Mouse (Mus musculus) layer of hippocampus, postnatal 10 days (tissue): Measurements from ENCODE around the gene Gzmn. TPM values are rescaled to one million over a fixed set of nuclear protein-coding genes. Genes with fewer than 3 reads are reported as not detected.
"Not testable (repeated sequence)": the region's sequence is repeated elsewhere in the genome, so short reads cannot be mapped to it uniquely, and the experiment has no call there.

ENCODE experiments used
- DNase-seq, 2 experiments: peaks; one replicate each; pipeline ENCODE4 v3.0.0; 2021; ENCODE audit warnings: low spot score in 2 of 2
- long read RNA-seq: library from polyadenylated mRNA; stranded (forward); transcript quantifications from one replicate; pipeline ENCODE4 v2.0.0, GENCODE M21; 2023
- total RNA-seq, 2 experiments: library from RNA; stranded (reverse); gene quantifications; 2 replicates each; pipeline ENCODE4 v1.2.3; 2021

Gene Gzmn
- not detected for total RNA-seq
- long read RNA-seq: 0 reads

DNA sequence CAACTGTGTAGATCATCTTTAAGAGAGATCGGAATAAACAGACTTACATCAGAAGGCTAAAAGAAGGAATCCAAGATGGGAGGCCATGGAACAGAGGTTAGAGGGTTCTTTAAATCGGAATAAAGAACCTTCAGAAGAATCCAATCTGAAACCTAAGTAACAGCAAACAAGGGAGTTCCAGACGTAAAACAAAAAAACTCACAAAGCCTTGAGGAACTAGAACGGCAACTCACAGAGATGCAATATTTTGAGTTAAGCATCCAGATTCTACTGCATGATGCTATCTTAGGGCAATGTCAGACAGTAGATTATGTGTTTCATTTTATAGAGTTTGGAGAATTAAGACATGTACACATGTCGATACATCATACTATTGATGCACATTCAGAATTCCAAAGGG, at the start of gene Gzmn:
TSS of gene Gzmn (minus strand) at position 101 of the 400 bp plus-strand sequence.
- DNase-seq: no peak

DNA sequence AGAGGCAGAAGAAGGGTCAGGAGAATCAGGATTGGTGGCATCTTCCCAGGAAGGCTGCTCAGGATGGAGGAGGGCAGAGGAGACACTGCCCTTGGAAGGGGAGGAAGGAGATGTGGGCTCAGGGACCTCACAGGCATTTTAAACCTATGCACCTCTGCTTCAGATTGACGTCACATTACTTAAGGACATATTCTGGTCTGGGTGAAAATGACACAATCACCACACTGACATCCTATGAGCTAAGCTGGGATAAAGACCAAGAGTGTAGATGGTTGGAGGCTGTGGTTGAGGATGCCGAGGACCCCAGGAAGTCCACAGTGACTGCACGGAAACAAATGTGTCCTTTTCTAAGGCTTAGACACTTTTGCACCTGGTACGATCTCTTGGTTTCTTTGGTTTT, 36.9 kb upstream of the Gzmn start, which contains the start of gene Gzmf:
TSS of gene Gzmf (minus strand) at position 101 of the 400 bp plus-strand sequence.
- DNase-seq: no peak

DNA sequence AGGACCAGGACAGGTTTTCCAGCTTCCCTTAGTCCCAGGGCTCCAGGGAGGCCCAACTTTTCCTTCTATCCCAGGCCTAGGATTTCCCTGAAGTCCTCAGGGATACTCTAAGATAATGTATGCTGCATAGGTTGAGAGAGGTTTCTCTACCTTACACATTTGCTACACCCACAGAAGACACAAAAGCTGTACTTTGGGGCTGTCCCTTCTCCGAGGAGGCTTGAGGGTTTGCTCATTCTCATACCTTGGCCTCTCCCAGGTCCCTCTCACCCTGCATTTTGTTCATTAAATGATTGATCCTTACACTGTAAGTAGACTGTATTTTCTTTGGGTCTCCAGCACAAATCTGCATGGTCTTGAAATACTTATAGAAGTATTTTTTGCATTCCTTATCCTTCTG, 31.2 kb upstream of the Gzmn start:
- DNase-seq: no peak

DNA sequence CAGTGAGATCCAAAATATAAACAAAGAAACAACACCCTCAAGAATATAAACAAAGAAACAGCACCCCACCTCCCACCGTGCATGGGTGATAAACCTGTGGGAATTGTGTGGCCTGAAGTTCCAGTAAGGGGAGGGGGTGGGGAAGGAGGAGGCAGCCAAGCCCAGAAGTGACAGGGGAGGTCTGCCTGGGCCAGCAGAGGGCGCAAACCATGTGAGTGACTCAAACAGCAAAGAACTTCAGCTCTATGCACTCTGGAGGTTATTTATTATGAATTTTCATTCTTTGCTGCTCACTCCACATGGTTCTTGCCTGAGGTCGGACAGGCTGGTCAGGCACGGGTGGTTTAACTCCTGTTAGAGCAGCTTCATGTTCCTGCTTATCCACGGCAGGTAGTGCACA, 30.6 kb upstream of the Gzmn start:
- DNase-seq: peak; percentile 31 to 32

DNA sequence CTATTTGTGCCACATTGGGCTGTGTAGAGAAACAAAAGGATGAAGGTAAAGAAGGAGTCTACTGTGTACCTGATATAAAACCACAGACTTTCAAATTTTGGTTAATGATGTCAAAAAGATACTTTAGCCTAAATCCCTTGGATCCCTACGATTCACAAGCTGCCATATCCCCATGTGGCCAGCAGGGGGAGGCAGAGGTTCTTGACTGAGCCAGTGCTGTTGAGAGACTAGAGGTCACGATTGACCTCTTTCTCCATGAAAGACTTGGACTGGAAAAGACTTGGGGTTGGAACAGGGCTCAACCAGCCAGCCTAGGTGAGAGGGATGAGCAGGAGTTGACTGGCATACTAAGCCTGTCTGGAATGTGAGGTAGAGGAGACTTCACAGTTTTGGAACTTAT, 29.6 kb upstream of the Gzmn start:
- DNase-seq: peak; percentile 75 to 79

DNA sequence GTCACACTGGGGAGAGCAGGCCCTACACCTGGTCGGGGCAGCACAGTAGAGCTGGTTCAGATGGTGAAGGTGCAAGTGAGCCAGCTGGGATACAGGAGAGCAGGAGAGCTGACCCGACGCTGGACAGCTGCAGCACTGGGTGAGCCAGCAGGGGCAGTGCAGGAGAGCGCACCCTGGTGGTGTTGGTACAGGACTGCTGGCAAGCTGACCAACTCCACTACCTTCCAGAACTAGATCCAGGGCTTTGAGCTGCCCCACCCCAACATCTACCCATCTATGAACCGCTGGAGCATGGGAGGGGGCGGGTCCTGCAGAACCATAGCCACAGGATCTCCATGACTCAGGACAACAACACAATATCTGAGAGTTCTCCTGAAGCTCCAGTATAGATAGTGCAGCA, 12.5 kb upstream of the Gzmn start:
- DNase-seq: no peak

DNA sequence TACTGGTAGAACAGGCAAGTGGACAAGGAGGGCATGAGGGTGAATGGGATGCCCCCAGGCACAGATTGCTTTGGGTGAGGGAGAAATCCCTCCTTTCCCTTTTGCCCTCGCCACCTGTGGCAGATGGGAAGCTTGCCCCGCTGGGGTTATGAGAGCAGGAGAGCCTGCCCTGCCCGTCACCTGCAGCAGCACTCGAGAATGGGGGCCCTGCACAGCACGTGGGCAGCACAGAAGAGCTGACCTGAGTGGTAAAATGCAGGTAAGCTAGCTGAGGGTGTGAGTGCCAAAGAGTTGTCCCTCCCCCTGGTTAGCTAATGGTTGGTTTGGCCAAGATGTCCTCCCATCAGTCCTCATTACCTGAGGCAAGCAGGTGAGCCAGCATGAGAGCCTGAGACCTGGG, 12.1 kb upstream of the Gzmn start:
- no peak for DNase-seq

DNA sequence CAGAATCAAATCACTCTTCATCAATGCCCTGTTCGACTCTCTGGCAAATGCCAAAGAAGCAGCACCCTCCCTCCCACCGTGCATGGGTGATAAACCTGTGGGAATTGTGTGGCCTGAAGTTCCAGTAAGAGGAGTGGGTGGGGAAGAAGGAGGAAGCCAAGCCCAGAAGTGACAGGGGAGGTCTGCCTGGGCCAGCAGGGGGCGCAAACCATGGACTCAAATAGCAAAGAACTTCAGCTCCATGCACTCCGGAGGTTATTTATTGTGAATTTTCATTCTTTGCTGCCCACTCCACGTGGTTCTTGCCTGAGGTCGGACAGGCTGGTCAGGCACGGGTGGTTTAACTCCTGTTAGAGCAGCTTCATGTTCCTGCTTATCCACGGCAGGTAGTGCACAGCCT, 3.3 kb upstream of the Gzmn start:
- peak; percentile 41 to 57 for DNase-seq

DNA sequence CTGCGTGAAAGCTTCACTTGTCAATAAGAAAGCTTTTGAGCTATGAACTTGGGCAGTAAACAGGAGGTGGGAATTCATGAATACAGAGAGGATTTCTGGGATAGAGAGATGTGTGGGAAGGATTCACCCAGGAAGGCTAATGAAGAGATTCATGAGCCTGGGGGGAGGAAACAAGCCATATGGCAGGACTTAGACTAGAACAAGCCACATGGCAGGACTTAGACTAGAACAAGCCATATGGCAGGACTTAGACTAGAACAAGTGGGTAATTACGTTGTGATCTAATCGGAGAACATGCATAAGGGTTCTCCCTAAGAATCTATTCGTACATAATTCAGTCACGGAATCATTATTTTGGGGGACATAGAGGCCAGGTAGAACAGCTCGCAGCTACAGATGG, 1.0 kb downstream of the Gzmn start:
- DNase-seq: no peak

DNA sequence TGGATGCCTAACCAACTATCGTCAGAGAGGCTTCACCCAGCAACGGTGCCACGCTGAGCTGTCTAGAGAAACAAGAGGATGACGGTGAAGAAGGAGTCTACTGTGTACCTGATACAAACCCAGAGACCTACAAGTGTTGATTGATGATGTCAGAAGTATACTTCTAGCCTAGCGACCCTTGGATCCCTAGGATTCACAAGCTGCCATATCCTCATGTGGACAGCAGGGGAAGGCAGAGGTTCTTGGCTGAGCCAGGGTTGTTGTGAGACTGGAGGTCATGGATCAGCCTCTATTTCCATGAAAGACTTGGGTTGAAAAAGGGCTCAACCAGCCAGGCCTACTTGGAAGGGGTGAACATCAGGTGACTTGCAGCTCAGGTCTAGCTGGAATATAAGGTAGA, 1.7 kb downstream of the Gzmn start:
- DNase-seq: no peak

DNA sequence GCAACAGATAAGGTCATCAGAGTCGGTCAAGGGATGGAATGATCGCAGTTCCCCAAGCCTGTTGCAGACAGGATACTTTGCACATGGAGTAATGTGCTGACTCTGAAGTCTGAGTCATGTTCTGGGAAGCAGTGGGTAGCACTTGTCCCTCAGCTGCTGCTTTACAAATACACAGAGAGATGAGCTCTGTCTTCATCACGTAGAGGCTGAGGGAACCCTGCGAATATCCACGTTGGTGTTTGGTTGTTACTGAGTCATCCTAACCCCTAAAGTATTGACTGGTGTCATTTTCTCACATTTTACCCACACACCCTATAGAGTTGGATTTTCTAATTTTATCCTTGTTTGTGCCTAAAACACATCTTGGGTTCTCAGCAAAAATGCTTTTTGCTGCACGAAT, 6.4 kb downstream of the Gzmn start:
- no peak for DNase-seq

DNA sequence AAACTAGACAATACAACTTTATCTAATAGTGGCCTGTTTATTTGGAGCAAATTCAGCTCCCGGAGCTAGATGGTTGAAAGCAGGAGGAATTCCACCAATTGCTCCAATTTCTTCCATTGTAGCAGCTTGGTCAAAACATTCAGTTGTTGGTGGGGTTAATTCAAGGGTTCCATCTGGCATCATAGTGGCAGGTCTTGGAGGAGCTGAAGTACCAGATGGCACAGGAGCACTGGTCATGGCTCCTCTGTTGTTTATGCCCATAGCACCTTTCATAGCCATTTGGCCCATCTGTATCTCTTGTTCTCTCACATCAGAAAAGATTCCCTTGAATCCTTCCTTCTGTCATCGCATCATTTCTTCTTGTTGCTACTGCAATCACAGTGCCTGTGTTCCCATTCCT, 12.3 kb downstream of the Gzmn start:
- no peak for DNase-seq

DNA sequence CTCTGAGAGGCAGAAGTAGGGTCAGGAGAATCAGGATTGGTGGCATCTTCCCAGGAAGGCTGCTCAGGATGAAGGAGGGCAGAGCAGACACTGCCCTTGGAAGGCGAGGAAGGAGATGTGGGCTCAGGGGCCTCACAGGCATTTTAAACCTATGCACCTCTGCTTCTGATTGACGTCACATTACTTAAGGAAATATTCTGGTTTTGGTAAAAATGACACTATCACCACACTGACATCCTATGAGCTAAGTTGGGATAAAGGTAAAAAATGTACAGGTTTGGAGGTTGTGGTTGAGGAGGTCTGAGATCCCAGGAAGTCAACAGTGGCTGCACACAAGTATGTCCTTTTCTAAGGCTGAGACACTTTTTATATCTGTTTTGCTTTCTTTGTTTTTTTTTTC, 14.9 kb downstream of the Gzmn start, which contains the start of gene Gzmg:
TSS of gene Gzmg (minus strand) at position 101 of the 400 bp plus-strand sequence.
- not testable (repeated sequence) for DNase-seq

DNA sequence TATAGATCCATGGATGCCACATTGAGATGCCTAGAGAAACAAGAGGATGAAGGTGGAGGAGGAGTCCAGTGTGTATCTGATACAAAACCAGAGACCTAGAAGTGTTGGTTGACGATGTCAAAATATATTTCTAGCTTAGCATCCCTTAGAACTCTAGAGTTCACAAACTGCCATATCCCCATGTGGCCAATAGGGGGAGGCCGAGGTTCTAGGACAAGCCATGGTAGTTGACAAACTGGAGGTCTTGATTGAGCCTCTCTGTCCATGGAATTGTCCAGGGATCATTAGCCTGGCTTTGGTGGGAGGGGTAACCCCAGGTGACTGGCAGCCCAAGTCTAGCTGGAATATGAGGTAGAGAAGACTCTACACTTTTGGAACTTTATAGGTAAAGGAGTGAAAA, 19.1 kb downstream of the Gzmn start:
- DNase-seq: no peak

DNA sequence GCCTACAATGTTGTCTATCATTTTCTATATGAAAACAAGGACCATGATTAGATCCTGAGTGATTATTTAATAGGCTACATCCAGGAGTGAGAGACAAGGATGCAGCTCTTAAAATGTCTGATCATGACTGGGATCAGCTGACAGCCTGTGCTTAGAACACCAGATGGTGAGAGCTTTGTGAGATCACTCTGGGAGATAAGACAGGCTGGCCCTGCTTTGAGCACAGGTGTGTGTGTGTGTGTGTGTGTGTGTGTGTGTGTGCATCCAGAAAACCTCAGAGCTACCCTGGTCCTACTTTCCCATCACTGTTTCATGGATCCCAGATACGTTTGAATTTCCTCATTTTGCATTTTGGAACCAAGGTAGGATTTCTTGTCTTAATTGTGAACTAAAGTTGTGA, 40.7 kb downstream of the Gzmn start:
- not testable (repeated sequence) for DNase-seq

DNA sequence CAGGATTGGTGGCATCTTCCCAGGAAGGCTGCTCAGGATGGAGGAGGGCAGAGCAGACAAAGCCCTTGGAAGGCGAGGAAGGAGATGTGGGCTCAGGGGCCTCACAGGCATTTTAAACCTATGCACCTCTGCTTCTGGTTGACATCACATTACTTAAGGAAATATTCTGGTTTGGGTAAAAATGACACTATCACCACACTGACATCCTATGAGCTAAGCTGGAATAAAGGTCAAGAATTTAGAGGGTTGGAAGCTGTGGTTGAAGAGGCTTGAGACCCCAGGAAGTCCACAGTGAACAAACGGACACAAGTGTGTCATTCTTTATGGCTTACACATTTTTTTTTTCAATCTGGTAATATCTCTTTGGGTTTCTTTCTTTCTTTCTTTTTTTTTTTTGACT, 41.9 kb downstream of the Gzmn start, which contains the start of gene Gzmd:
TSS of gene Gzmd (minus strand) at position 101 of the 400 bp plus-strand sequence.
- DNase-seq: not testable (repeated sequence)

DNA sequence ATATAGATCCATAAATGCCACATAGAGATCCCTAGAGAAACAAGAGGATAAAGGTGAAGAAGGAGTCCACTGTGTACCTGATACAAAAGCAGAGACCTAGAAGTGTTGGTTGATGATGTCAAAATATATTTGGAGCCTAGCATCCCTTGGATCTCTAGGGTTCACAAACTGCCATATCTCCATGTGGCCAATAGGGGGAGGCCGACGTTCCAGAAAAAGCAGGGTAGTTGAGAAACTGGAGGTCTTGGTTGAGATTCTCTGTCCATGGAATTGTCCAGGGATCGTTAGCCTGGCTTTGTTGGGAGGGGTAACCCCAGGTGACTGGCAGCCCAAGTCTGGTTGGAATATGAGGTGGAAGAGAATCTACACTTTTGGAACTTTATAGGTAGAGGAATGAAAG, 46.1 kb downstream of the Gzmn start:
- no peak for DNase-seq

DNA sequence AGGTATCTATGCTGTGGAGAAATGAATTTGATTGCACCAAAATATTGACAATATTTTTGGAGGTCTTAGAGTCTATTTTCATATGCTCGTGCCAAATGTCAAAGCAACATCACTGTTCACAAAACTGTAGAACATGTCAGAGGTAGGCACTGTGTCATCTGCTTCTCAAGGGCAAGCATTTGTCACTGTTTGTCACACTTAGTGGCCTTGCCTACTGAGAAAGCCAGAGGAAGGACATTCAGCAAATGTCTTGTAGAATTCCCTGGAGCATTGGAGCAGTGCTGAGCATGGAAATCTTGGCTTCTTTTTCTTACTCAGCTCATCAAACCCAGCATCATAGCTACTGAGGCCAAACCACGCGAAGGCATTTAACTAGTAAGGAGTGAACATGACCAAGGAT, 50.9 kb downstream of the Gzmn start:
- no peak for DNase-seq

DNA sequence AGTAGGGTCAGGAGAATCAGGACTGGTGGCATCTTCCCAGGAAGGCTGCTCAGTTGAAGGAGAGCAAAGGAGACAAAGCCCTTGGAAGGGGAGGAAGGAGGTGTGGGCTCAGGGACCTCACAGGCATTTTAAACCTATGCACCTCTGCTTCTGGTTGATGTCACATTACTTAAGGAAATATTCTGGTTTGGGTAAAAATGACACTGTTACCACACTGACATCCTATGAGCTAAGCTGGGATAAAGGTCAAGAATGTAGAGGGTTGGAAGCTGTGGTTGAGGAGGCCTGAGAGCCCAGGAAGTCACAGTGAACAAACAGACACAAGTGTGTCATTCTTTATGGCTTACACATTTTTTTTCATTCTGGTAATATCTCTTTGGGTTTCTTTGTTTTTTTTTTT, 53.9 kb downstream of the Gzmn start, which contains the start of gene Gzme:
TSS of gene Gzme (minus strand) at position 101 of the 400 bp plus-strand sequence.
- no peak for DNase-seq

Other genes starting within 250 kb of the Gzmn start
- under 1 TPM in 1 of 2 experiments, not detected in 1; 0.34 TPM for gene Cma1, start 229.9 kb downstream of the Gzmn start, total RNA-seq
- not detected for gene Cma2, start 223.6 kb downstream of the Gzmn start, total RNA-seq
- gene Mcpt1, start 156.6 kb downstream of the Gzmn start, total RNA-seq: not detected
- gene Mcpt9, start 144.1 kb downstream of the Gzmn start, total RNA-seq: not detected
- gene Mcpt2, start 132.6 kb downstream of the Gzmn start, total RNA-seq: not detected
- not detected for gene Mcpt4, start 112.3 kb downstream of the Gzmn start, total RNA-seq
- not detected for gene Mcpt8, start 89.3 kb downstream of the Gzmn start, total RNA-seq
- not detected for gene Ctsg, start 72.0 kb downstream of the Gzmn start, total RNA-seq
- gene Gzme, start 54.0 kb downstream of the Gzmn start, total RNA-seq: not detected
- not detected for gene Gzmd, start 42.0 kb downstream of the Gzmn start, total RNA-seq
- gene Gzmg, start 15.0 kb downstream of the Gzmn start, total RNA-seq: not detected
- not detected for gene Gzmf, start 36.8 kb upstream of the Gzmn start, total RNA-seq
- not detected for gene Gzmc, start 60.1 kb upstream of the Gzmn start, total RNA-seq
- not detected for gene Gzmb, start 87.7 kb upstream of the Gzmn start, total RNA-seq
- gene Atp12a, start 190.5 kb upstream of the Gzmn start, total RNA-seq: under 1 TPM; 0.09 to 0.11 TPM
- gene Rnf17, start 228.0 kb upstream of the Gzmn start, total RNA-seq: 1 to 10 TPM in 1 of 2 experiments, under 1 TPM in 1; 0.85 to 1.0 TPM